Mouse (Mus musculus): Measurements from ENCODE around the gene Sars. TPM values are rescaled to one million over a fixed set of nuclear protein-coding genes. Genes with fewer than 3 reads are reported as not detected.

Gene Sars
- polyA plus RNA-seq, 1 experiment from 2014 or later: 142 TPM

- ATAC-seq (ENCODE audit: low FRiP score, low TSS enrichment): no peak
- no peaks in the 10 kb centered on the region for H3K9me3 ChIP-seq (ENCODE audit: low read length)
- H3K4me1 ChIP-seq (ENCODE audit: insufficient read depth, low read length): peaks cover 14% of the 10 kb centered on the region
- H3K27me3 ChIP-seq (ENCODE audit: insufficient read depth, low read length): no peaks in the 10 kb centered on the region
- 87% methylated on average over 5 of the region's 5 CpGs for WGBS
- no peak overlapping the region for H3K9ac ChIP-seq (replicated peaks; ENCODE audit: low read length)
- H3K36me3 ChIP-seq (ENCODE audit: insufficient read depth, low read length): peaks cover 43% of the 10 kb centered on the region
- no peak overlapping the region for H3K27ac ChIP-seq (ENCODE audit: low read length)
- no peak overlapping the region for H3K4me2 ChIP-seq (replicated peaks; ENCODE audit: low read depth, low read length)
- no peak overlapping the region for H3K4me3 ChIP-seq (ENCODE audit: low read length)
These were observed 44.6 kb downstream of the Sars start for GRCm38 (mm10) chr3:108400442-108400841.

GRCm38 (mm10) chr3:108398281-108398680 lies 46.7 kb downstream of the Sars start:
- H3K27me3 ChIP-seq (ENCODE audit: insufficient read depth, low read length): no peaks in the 10 kb centered on the region
- peaks cover 4% of the 10 kb centered on the region; the same call in 1 of the 2 replicates for H3K4me1 ChIP-seq (ENCODE audit: insufficient read depth, low read length)
- H3K9ac ChIP-seq (replicated peaks; ENCODE audit: low read length): no peak overlapping the region
- no peak overlapping the region for H3K27ac ChIP-seq (ENCODE audit: low read length)
- no peaks in the 10 kb centered on the region for H3K9me3 ChIP-seq (ENCODE audit: low read length)
- H3K4me2 ChIP-seq (replicated peaks; ENCODE audit: low read depth, low read length): no peak overlapping the region
- 88% methylated on average over 9 of the region's 9 CpGs for WGBS
- H3K4me3 ChIP-seq (ENCODE audit: low read length): no peak overlapping the region
- peaks cover 43% of the 10 kb centered on the region for H3K36me3 ChIP-seq (ENCODE audit: insufficient read depth, low read length)
- no peak for ATAC-seq (ENCODE audit: low FRiP score, low TSS enrichment)

- H3K4me2 ChIP-seq (replicated peaks; ENCODE audit: low read depth, low read length): peak overlapping the region; percentile 36
- H3K9me3 ChIP-seq (ENCODE audit: low read length): no peaks in the 10 kb centered on the region
- ATAC-seq (ENCODE audit: low FRiP score, low TSS enrichment): no peak
- H3K27ac ChIP-seq (ENCODE audit: low read length): peak overlapping the region; percentile 73
- WGBS: 49% methylated on average over 15 of the region's 15 CpGs
- peaks cover 26% of the 10 kb centered on the region for H3K4me1 ChIP-seq (ENCODE audit: insufficient read depth, low read length)
- no peaks in the 10 kb centered on the region for H3K27me3 ChIP-seq (ENCODE audit: insufficient read depth, low read length)
- H3K4me3 ChIP-seq (ENCODE audit: low read length): no peak overlapping the region; the same call in 1 of the 2 replicates
- H3K36me3 ChIP-seq (ENCODE audit: insufficient read depth, low read length): peaks cover 8% of the 10 kb centered on the region
- H3K9ac ChIP-seq (replicated peaks; ENCODE audit: low read length): no peak overlapping the region
These were observed 52.2 kb downstream of the Sars start for GRCm38 (mm10) chr3:108392793-108393192.

GRCm38 (mm10) chr3:108392299-108392698 lies 52.7 kb downstream of the Sars start:
- no peak overlapping the region for H3K9ac ChIP-seq (replicated peaks; ENCODE audit: low read length)

GRCm38 (mm10) chr3:108389111-108389545 lies 55.9 kb downstream of the Sars start:
- peak; percentile 78 for ATAC-seq (ENCODE audit: low FRiP score, low TSS enrichment)
- H3K4me1 ChIP-seq (ENCODE audit: insufficient read depth, low read length): peaks cover 36% of the 10 kb centered on the region
- no peaks in the 10 kb centered on the region for H3K9me3 ChIP-seq (ENCODE audit: low read length)
- H3K4me2 ChIP-seq (replicated peaks; ENCODE audit: low read depth, low read length): 0 out of 2 replicates have a peak overlapping the region, but pooled peaks have one; percentile 5
- no peaks in the 10 kb centered on the region for H3K27me3 ChIP-seq (ENCODE audit: insufficient read depth, low read length)
- no peak overlapping the region for H3K27ac ChIP-seq (ENCODE audit: low read length)
- no peak overlapping the region for H3K4me3 ChIP-seq (ENCODE audit: low read length)
- peak overlapping the region; percentile 54; the same call in 1 of the 2 replicates for H3K9ac ChIP-seq (replicated peaks; ENCODE audit: low read length)
- WGBS: under 1% methylated on average over 5 of the region's 5 CpGs
- peaks cover 18% of the 10 kb centered on the region for H3K36me3 ChIP-seq (ENCODE audit: insufficient read depth, low read length)

More at GRCm38 (mm10) chr3:108392299-108392698, 52.7 kb downstream of the Sars start:
- Histone ChIP-seq H3K27ac (ENCODE audit: low read length) (peak overlapping the region; percentile 73), H3K4me2 (replicated peaks; ENCODE audit: low read depth, low read length) (peak overlapping the region; percentile 36), H3K4me3 (ENCODE audit: low read length) (no peak overlapping the region; the same call in 1 of the 2 replicates), H3K36me3 (ENCODE audit: insufficient read depth, low read length) (peaks cover 11% of the 10 kb centered on the region; the same call in 1 of the 2 replicates), H3K9me3 (ENCODE audit: low read length) (no peaks in the 10 kb centered on the region), H3K4me1 (ENCODE audit: insufficient read depth, low read length) (peaks cover 26% of the 10 kb centered on the region), H3K27me3 (ENCODE audit: insufficient read depth, low read length) (no peaks in the 10 kb centered on the region)
- 15% methylated on average over 10 of the region's 10 CpGs for WGBS
- ATAC-seq (ENCODE audit: low FRiP score, low TSS enrichment): no peak

GRCm38 (mm10) chr3:108386186-108386585 lies 58.8 kb downstream of the Sars start:
- 92% methylated on average over 10 of the region's 10 CpGs for WGBS
- no peaks in the 10 kb centered on the region for H3K9me3 ChIP-seq (ENCODE audit: low read length)
- peaks cover 18% of the 10 kb centered on the region for H3K36me3 ChIP-seq (ENCODE audit: insufficient read depth, low read length)
- H3K27me3 ChIP-seq (ENCODE audit: insufficient read depth, low read length): no peaks in the 10 kb centered on the region
- peaks cover 32% of the 10 kb centered on the region for H3K4me1 ChIP-seq (ENCODE audit: insufficient read depth, low read length)
- no peak overlapping the region for H3K4me3 ChIP-seq (ENCODE audit: low read length)
- no peak overlapping the region for H3K27ac ChIP-seq (ENCODE audit: low read length)
- no peak for ATAC-seq (ENCODE audit: low FRiP score, low TSS enrichment)
- no peak overlapping the region for H3K9ac ChIP-seq (replicated peaks; ENCODE audit: low read length)
- no peak overlapping the region for H3K4me2 ChIP-seq (replicated peaks; ENCODE audit: low read depth, low read length)

- H3K4me3 ChIP-seq (ENCODE audit: low read length): peak overlapping the region; percentile 63
- peaks cover 30% of the 10 kb centered on the region for H3K4me1 ChIP-seq (ENCODE audit: insufficient read depth, low read length)
- no peak overlapping the region for H3K27ac ChIP-seq (ENCODE audit: low read length)
- H3K27me3 ChIP-seq (ENCODE audit: insufficient read depth, low read length): no peaks in the 10 kb centered on the region
- 44% methylated on average over 2 of the region's 2 CpGs for WGBS
- ATAC-seq (ENCODE audit: low FRiP score, low TSS enrichment): no peak
- H3K9ac ChIP-seq (replicated peaks; ENCODE audit: low read length): peak overlapping the region; percentile 65
- peaks cover 18% of the 10 kb centered on the region for H3K36me3 ChIP-seq (ENCODE audit: insufficient read depth, low read length)
- no peaks in the 10 kb centered on the region for H3K9me3 ChIP-seq (ENCODE audit: low read length)
- H3K4me2 ChIP-seq (replicated peaks; ENCODE audit: low read depth, low read length): peak overlapping the region; percentile 80
These were observed 60.6 kb downstream of the Sars start for GRCm38 (mm10) chr3:108384425-108384824.

- H3K36me3 ChIP-seq (ENCODE audit: insufficient read depth, low read length): peaks cover 18% of the 10 kb centered on the region
These were observed 61.3 kb downstream of the Sars start, which contains the start of gene Psrc1 for GRCm38 (mm10) chr3:108383485-108384354. TSS of gene Psrc1 (plus strand) at chr3:108383839.

GRCm38 (mm10) chr3:108381945-108382875 lies 62.8 kb downstream of the Sars start:
- no peak overlapping the region for H3K27ac ChIP-seq (ENCODE audit: low read length)
- H3K36me3 ChIP-seq (ENCODE audit: insufficient read depth, low read length): peaks cover 14% of the 10 kb centered on the region
- no peaks in the 10 kb centered on the region for H3K9me3 ChIP-seq (ENCODE audit: low read length)
- H3K27me3 ChIP-seq (ENCODE audit: insufficient read depth, low read length): no peaks in the 10 kb centered on the region
- ATAC-seq (ENCODE audit: low FRiP score, low TSS enrichment): no peak
- H3K9ac ChIP-seq (replicated peaks; ENCODE audit: low read length): peak overlapping the region; percentile 9; the same call in 1 of the 2 replicates
- peaks cover 24% of the 10 kb centered on the region for H3K4me1 ChIP-seq (ENCODE audit: insufficient read depth, low read length)
- H3K4me2 ChIP-seq (replicated peaks; ENCODE audit: low read depth, low read length): no peak overlapping the region; the same call in 1 of the 2 replicates
- H3K4me3 ChIP-seq (ENCODE audit: low read length): no peak overlapping the region; the same call in 1 of the 2 replicates
- WGBS: 65% methylated on average over 14 of the region's 14 CpGs

More at GRCm38 (mm10) chr3:108383485-108384354, 61.3 kb downstream of the Sars start, which contains the start of gene Psrc1:
- ATAC-seq (ENCODE audit: low FRiP score, low TSS enrichment): peak; percentile 92
- H3K27me3 ChIP-seq (ENCODE audit: insufficient read depth, low read length): no peaks in the 10 kb centered on the region
- peak within 1 kb of the TSS; percentile 80 for H3K4me2 ChIP-seq (replicated peaks; ENCODE audit: low read depth, low read length)
- H3K9ac ChIP-seq (replicated peaks; ENCODE audit: low read length): peak within 1 kb of the TSS; percentile 65
- H3K4me3 ChIP-seq (ENCODE audit: low read length): peak within 1 kb of the TSS; percentile 63
- H3K4me1 ChIP-seq (ENCODE audit: insufficient read depth, low read length): peaks cover 25% of the 10 kb centered on the region
- H3K9me3 ChIP-seq (ENCODE audit: low read length): no peaks in the 10 kb centered on the region
- WGBS: 1% methylated on average over 44 of the region's 44 CpGs
- no peak within 1 kb of the TSS for H3K27ac ChIP-seq (ENCODE audit: low read length)
